Mouse (Mus musculus) C3H10T1/2 (cell line): ENCODE measurements around the gene Stard13. TPM values are rescaled to one million over a fixed set of nuclear protein-coding genes. Genes with fewer than 3 reads are reported as not detected.

Experiments used
- polyA plus RNA-seq, 2 experiments: library from polyadenylated mRNA; unstranded; fragments of >200 nt; fragmentation: generic; extraction: Trizol; gene quantifications; one replicate each; pipeline ENCODE4 v1.2.1; 2012; ENCODE audit warnings: missing spikeins in 2 of 2

Stard13 gene
- polyA plus RNA-seq, result 1 to 10 TPM in 1 of 2 experiments, under 1 TPM in 1; 0.30 to 3.7 TPM

GRCm38 (mm10) chr5:151233400-151234031 is at the start of gene Stard13:
TSS of gene Stard13 (minus strand) at chr5:151233836.

Other genes with a start within 250 kb of the Stard13 start
- not detected for gene Gm42906, start 194.3 kb upstream of the Stard13 start, polyA plus RNA-seq